Comparison of ENCODE assay signal across 8 mouse cellular contexts in genomic region chr2:155819449-155820251, GRCm38 (mm10). TPM values are rescaled to one million over a fixed set of nuclear protein-coding genes. Genes with fewer than 3 reads are reported as not detected.
DNase-seq lines count a peak whose midpoint lies in the region; ATAC-seq lines count a peak whose summit lies in the region.

No protein-coding gene starts in this region.

- 0 out of 2 replicates have a peak, but pooled peaks cover 9% of the 10 kb centered on the region for H3K27me3 ChIP-seq in embryonic facial prominence, embryonic 10.5 days (replicated peaks; ENCODE audit: low read depth, poor library complexity, severe bottlenecking)
- no peaks in the 10 kb centered on the region for H3K27me3 ChIP-seq in hindbrain, embryonic 16.5 days (replicated peaks; ENCODE audit: control insufficient read depth, insufficient read depth, low read length)
- H3K27me3 ChIP-seq in liver, embryonic 13.5 days, result no peaks in the 10 kb centered on the region

- ATAC-seq in hindbrain, embryonic 16.5 days, result no peak; the same call in 1 of the 2 replicates
- no peak for ATAC-seq in liver, embryonic 13.5 days (ENCODE audit: low read depth)

- peaks cover 48% of the 10 kb centered on the region for H3K36me3 ChIP-seq in embryonic facial prominence, embryonic 10.5 days (replicated peaks)
- H3K36me3 ChIP-seq in hindbrain, embryonic 16.5 days (ENCODE audit: control insufficient read depth, insufficient read depth, low read length), result peaks cover 18% of the 10 kb centered on the region
- H3K36me3 ChIP-seq in liver, embryonic 13.5 days, result peaks cover 49% of the 10 kb centered on the region

- peak overlapping the region; percentile 93 for H3K4me2 ChIP-seq in hindbrain, embryonic 16.5 days (ENCODE audit: low read length)
- peak overlapping the region; percentile 89 for H3K4me2 ChIP-seq in liver, embryonic 13.5 days

- H3K9ac ChIP-seq in hindbrain, embryonic 16.5 days (ENCODE audit: low read depth, low read length), result peak overlapping the region; percentile 80
- H3K9ac ChIP-seq in liver, embryonic 13.5 days, result 0 out of 2 replicates have a peak overlapping the region, but pooled peaks have one; percentile 22

- H3K4me3 ChIP-seq in embryonic facial prominence, embryonic 10.5 days, result peak overlapping the region; percentile 75
- H3K4me3 ChIP-seq in hindbrain, embryonic 16.5 days (ENCODE audit: low read length), result peak overlapping the region; percentile 58
- peak overlapping the region; percentile 82; the same call in 1 of the 2 replicates for H3K4me3 ChIP-seq in liver, embryonic 13.5 days (replicated peaks)

- DNase-seq in right cerebral cortex, adult 2 months (ENCODE audit: low spot score in 2 of 2), result peak; percentile 30 to 40
- no peak for DNase-seq in right cerebral cortex, postnatal 14 days
- no peak for DNase-seq in embryonic facial prominence, embryonic 10.5 days (ENCODE audit: low spot score)
- DNase-seq in liver, embryonic 13.5 days, result no peak
- DNase-seq in thymus, postnatal 36 days, result no peak
- no peak for DNase-seq in thymus, postnatal 0 days (ENCODE audit: low spot score)
- no peak for DNase-seq in gastrocnemius, postnatal 4 days (ENCODE audit: low spot score in 2 of 2)

- H3K4me1 ChIP-seq in embryonic facial prominence, embryonic 10.5 days, result peaks cover 30% of the 10 kb centered on the region
- H3K4me1 ChIP-seq in hindbrain, embryonic 16.5 days (ENCODE audit: control insufficient read depth, insufficient read depth, low read depth, low read length), result peaks cover 12% of the 10 kb centered on the region
- H3K4me1 ChIP-seq in liver, embryonic 13.5 days (replicated peaks), result peaks cover 32% of the 10 kb centered on the region

- 68% methylated on average over 6 of the region's 6 CpGs for WGBS in embryonic facial prominence, embryonic 10.5 days
- WGBS in hindbrain, embryonic 16.5 days, result 62% methylated on average over 6 of the region's 6 CpGs
- WGBS in liver, embryonic 13.5 days (ENCODE audit: insufficient replicate concordance), result 62% methylated on average over 6 of the region's 6 CpGs

- H3K27ac ChIP-seq in embryonic facial prominence, embryonic 10.5 days (replicated peaks), result peak overlapping the region; percentile 84
- peak overlapping the region; percentile 86 for H3K27ac ChIP-seq in hindbrain, embryonic 16.5 days (ENCODE audit: low read depth, low read length)
- H3K27ac ChIP-seq in liver, embryonic 13.5 days, result peak overlapping the region; percentile 72

- no peaks in the 10 kb centered on the region for H3K9me3 ChIP-seq in embryonic facial prominence, embryonic 10.5 days
- H3K9me3 ChIP-seq in hindbrain, embryonic 16.5 days (ENCODE audit: control insufficient read depth, low read length), result no peaks in the 10 kb centered on the region
- H3K9me3 ChIP-seq in liver, embryonic 13.5 days (replicated peaks), result no peaks in the 10 kb centered on the region

RNA-seq across cellular contexts. Expression of gene BC029722, which starts 0.4 kb away (rescaled TPM):
- 7.1 and 8.4 TPM in 2 replicates for polyA plus RNA-seq in embryonic facial prominence, embryonic 10.5 days (2016; fragmentation: Nextera tagmentation; extraction: Ambion mirVana)
- polyA plus RNA-seq in hindbrain, embryonic 16.5 days (2015; fragmentation: Nextera tagmentation; extraction: Ambion mirVana), result 43.6 and 47.5 TPM in 2 replicates
- polyA plus RNA-seq in liver, embryonic 13.5 days (2015; fragmentation: Nextera tagmentation; extraction: Ambion mirVana), result 5.5 and 5.7 TPM in 2 replicates
- polyA plus RNA-seq in thymus, postnatal 0 days (2015; fragmentation: Nextera tagmentation; extraction: Ambion mirVana), result 24.0 and 24.4 TPM in 2 replicates
- 10 to 100 TPM; 11.4 to 13.5 TPM for total RNA-seq in gastrocnemius, postnatal 4 days (2021)

RNA-seq across cellular contexts. Expression of gene Eif6, which starts 7.1 kb away (rescaled TPM):
- 247 and 259 TPM in 2 replicates for polyA plus RNA-seq in embryonic facial prominence, embryonic 10.5 days (2016; fragmentation: Nextera tagmentation; extraction: Ambion mirVana)
- polyA plus RNA-seq in hindbrain, embryonic 16.5 days (2015; fragmentation: Nextera tagmentation; extraction: Ambion mirVana), result 151 TPM in 2 replicates
- 179 and 182 TPM in 2 replicates for polyA plus RNA-seq in liver, embryonic 13.5 days (2015; fragmentation: Nextera tagmentation; extraction: Ambion mirVana)
- polyA plus RNA-seq in thymus, postnatal 0 days (2015; fragmentation: Nextera tagmentation; extraction: Ambion mirVana), result 232 and 242 TPM in 2 replicates
- total RNA-seq in gastrocnemius, postnatal 4 days (2021), result 10 to 100 TPM; 74.9 to 79.4 TPM

RNA-seq across cellular contexts. Expression of gene Fam83c, which starts 15.0 kb away (rescaled TPM):
- 0.29 and 0.41 TPM in 2 replicates for polyA plus RNA-seq in embryonic facial prominence, embryonic 10.5 days (2016; fragmentation: Nextera tagmentation; extraction: Ambion mirVana)
- 0.41 and 0.61 TPM in 2 replicates for polyA plus RNA-seq in hindbrain, embryonic 16.5 days (2015; fragmentation: Nextera tagmentation; extraction: Ambion mirVana)
- polyA plus RNA-seq in liver, embryonic 13.5 days (2015; fragmentation: Nextera tagmentation; extraction: Ambion mirVana), result 0.10 and 0.12 TPM in 2 replicates
- 0.05 and 0.06 TPM in 2 replicates for polyA plus RNA-seq in thymus, postnatal 0 days (2015; fragmentation: Nextera tagmentation; extraction: Ambion mirVana)
- total RNA-seq in gastrocnemius, postnatal 4 days (2021), result not detected

RNA-seq across cellular contexts. Expression of gene Mmp24, which starts 44.5 kb away (rescaled TPM):
- polyA plus RNA-seq in embryonic facial prominence, embryonic 10.5 days (2016; fragmentation: Nextera tagmentation; extraction: Ambion mirVana), result 0.30 and 0.44 TPM in 2 replicates
- polyA plus RNA-seq in hindbrain, embryonic 16.5 days (2015; fragmentation: Nextera tagmentation; extraction: Ambion mirVana), result 16.0 and 16.8 TPM in 2 replicates
- polyA plus RNA-seq in liver, embryonic 13.5 days (2015; fragmentation: Nextera tagmentation; extraction: Ambion mirVana), result not detected in 2 replicates
- 0.06 and 0.07 TPM in 2 replicates for polyA plus RNA-seq in thymus, postnatal 0 days (2015; fragmentation: Nextera tagmentation; extraction: Ambion mirVana)
- under 1 TPM; 0.05 TPM for total RNA-seq in gastrocnemius, postnatal 4 days (2021)

Comparison
In these comparisons a context has a peak if more than half of its experiments do, and no peak if none do; other contexts are left out.
1. DNase-seq: peak in right cerebral cortex, adult 2 months (2 of 2); none in right cerebral cortex, postnatal 14 days (single experiment), embryonic facial prominence, embryonic 10.5 days (single experiment), liver, embryonic 13.5 days (single experiment), thymus, postnatal 36 days (0 of 2), thymus, postnatal 0 days (single experiment) and gastrocnemius, postnatal 4 days (0 of 2).
2. Peak in every context shown above with its lines, with median percentiles within 50 percentile points of each other: H3K27ac ChIP-seq and H3K4me3 ChIP-seq.